Mouse (Mus musculus): Measurements from ENCODE around the gene Best2. TPM values are rescaled to one million over a fixed set of nuclear protein-coding genes. Genes with fewer than 3 reads are reported as not detected.
A peak's percentile ranks its signal among the peaks of the same experiment; 100 is the strongest.

The Best2 gene
- polyA plus RNA-seq, 1 experiment from 2014 or later, result 0.28 TPM

- Histone ChIP-seq H3K27ac (ENCODE audit: low read length) (no peak overlapping the region), H3K4me3 (ENCODE audit: low read length) (no peak overlapping the region), H3K4me2 (ENCODE audit: low read depth, low read length) (no peak overlapping the region), H3K36me3 (ENCODE audit: control insufficient read depth, insufficient read depth, low read length) (no peaks in the 10 kb centered on the region), H3K9ac (ENCODE audit: low read depth, low read length) (no peak overlapping the region), H3K27me3 (replicated peaks; ENCODE audit: control insufficient read depth, insufficient read depth, low read length) (no peaks in the 10 kb centered on the region), H3K4me1 (ENCODE audit: control insufficient read depth, insufficient read depth, low read length) (peaks cover 29% of the 10 kb centered on the region), H3K9me3 (ENCODE audit: control insufficient read depth, low read length) (no peaks in the 10 kb centered on the region)
- ATAC-seq, result no peak
- WGBS, result 50% methylated on average over 4 of the region's 4 CpGs
Observed at GRCm38 (mm10) chr8:84973803-84974542, 40.4 kb downstream of the Best2 start.

GRCm38 (mm10) chr8:84973079-84973478 lies 41.3 kb downstream of the Best2 start:
- Histone ChIP-seq H3K4me1 (ENCODE audit: control insufficient read depth, insufficient read depth, low read length) (peaks cover 32% of the 10 kb centered on the region), H3K9me3 (ENCODE audit: control insufficient read depth, low read length) (no peaks in the 10 kb centered on the region), H3K9ac (ENCODE audit: low read depth, low read length) (no peak overlapping the region), H3K27me3 (replicated peaks; ENCODE audit: control insufficient read depth, insufficient read depth, low read length) (no peaks in the 10 kb centered on the region), H3K36me3 (ENCODE audit: control insufficient read depth, insufficient read depth, low read length) (no peaks in the 10 kb centered on the region), H3K4me3 (ENCODE audit: low read length) (no peak overlapping the region), H3K4me2 (ENCODE audit: low read depth, low read length) (no peak overlapping the region), H3K27ac (ENCODE audit: low read length) (no peak overlapping the region)
- ATAC-seq, result no peak
- 92% methylated on average over 1 of the region's 1 CpGs for WGBS

- Histone ChIP-seq H3K27me3 (replicated peaks; ENCODE audit: control insufficient read depth, insufficient read depth, low read length) (no peaks in the 10 kb centered on the region), H3K4me1 (ENCODE audit: control insufficient read depth, insufficient read depth, low read length) (peaks cover 33% of the 10 kb centered on the region), H3K9ac (ENCODE audit: low read depth, low read length) (peak overlapping the region; percentile 80), H3K4me2 (ENCODE audit: low read depth, low read length) (peak overlapping the region; percentile 84), H3K9me3 (ENCODE audit: control insufficient read depth, low read length) (no peaks in the 10 kb centered on the region), H3K27ac (ENCODE audit: low read length) (no peak overlapping the region), H3K36me3 (ENCODE audit: control insufficient read depth, insufficient read depth, low read length) (no peaks in the 10 kb centered on the region), H3K4me3 (ENCODE audit: low read length) (peak overlapping the region; percentile 62)
- 68% methylated on average over 5 of the region's 5 CpGs for WGBS
- no peak for ATAC-seq
Observed at GRCm38 (mm10) chr8:84970913-84971312, 43.4 kb downstream of the Best2 start.

GRCm38 (mm10) chr8:84970135-84970790 lies 44.1 kb downstream of the Best2 start:
- H3K4me2 ChIP-seq (ENCODE audit: low read depth, low read length), result peak overlapping the region; percentile 84

GRCm38 (mm10) chr8:84969241-84970134 lies 44.8 kb downstream of the Best2 start, which contains the start of the genes Gm49661, Prdx2 and Rnaseh2a:
TSS of gene Gm49661 (minus strand) at chr8:84969433.
TSS of gene Prdx2 (plus strand) at chr8:84969587.
TSS of gene Rnaseh2a (minus strand) at chr8:84969767.
- H3K9me3 ChIP-seq (ENCODE audit: control insufficient read depth, low read length), result no peaks in the 10 kb centered on the region
- H3K27me3 ChIP-seq (replicated peaks; ENCODE audit: control insufficient read depth, insufficient read depth, low read length), result no peaks in the 10 kb centered on the region
- ATAC-seq, result peak; percentile 79
- H3K27ac ChIP-seq (ENCODE audit: low read length), result peak within 1 kb of the TSS; percentile 93
- H3K4me2 ChIP-seq (ENCODE audit: low read depth, low read length), result peak within 1 kb of the TSS; percentile 84
- WGBS, result under 1% methylated on average over 55 of the region's 56 CpGs
- H3K4me3 ChIP-seq (ENCODE audit: low read length), result peak within 1 kb of the TSS; percentile 62
- no peaks in the 10 kb centered on the region for H3K36me3 ChIP-seq (ENCODE audit: control insufficient read depth, insufficient read depth, low read length)
- peak within 1 kb of the TSS; percentile 80 for H3K9ac ChIP-seq (ENCODE audit: low read depth, low read length)
- H3K4me1 ChIP-seq (ENCODE audit: control insufficient read depth, insufficient read depth, low read length), result peaks cover 31% of the 10 kb centered on the region

More at GRCm38 (mm10) chr8:84970135-84970790, 44.1 kb downstream of the Best2 start:
- 3% methylated on average over 21 of the region's 21 CpGs for WGBS
- peak overlapping the region; percentile 62 for H3K4me3 ChIP-seq (ENCODE audit: low read length)
- no peaks in the 10 kb centered on the region for H3K9me3 ChIP-seq (ENCODE audit: control insufficient read depth, low read length)
- H3K36me3 ChIP-seq (ENCODE audit: control insufficient read depth, insufficient read depth, low read length), result no peaks in the 10 kb centered on the region
- peak overlapping the region; percentile 93 for H3K27ac ChIP-seq (ENCODE audit: low read length)
- H3K9ac ChIP-seq (ENCODE audit: low read depth, low read length), result peak overlapping the region; percentile 80
- peaks cover 30% of the 10 kb centered on the region for H3K4me1 ChIP-seq (ENCODE audit: control insufficient read depth, insufficient read depth, low read length)
- ATAC-seq, result no peak
- no peaks in the 10 kb centered on the region for H3K27me3 ChIP-seq (replicated peaks; ENCODE audit: control insufficient read depth, insufficient read depth, low read length)

GRCm38 (mm10) chr8:84968650-84969049 lies 45.7 kb downstream of the Best2 start:
- Histone ChIP-seq H3K4me3 (ENCODE audit: low read length) (peak overlapping the region; percentile 62), H3K4me1 (ENCODE audit: control insufficient read depth, insufficient read depth, low read length) (peaks cover 31% of the 10 kb centered on the region), H3K9me3 (ENCODE audit: control insufficient read depth, low read length) (no peaks in the 10 kb centered on the region), H3K36me3 (ENCODE audit: control insufficient read depth, insufficient read depth, low read length) (no peaks in the 10 kb centered on the region), H3K9ac (ENCODE audit: low read depth, low read length) (peak overlapping the region; percentile 80), H3K27me3 (replicated peaks; ENCODE audit: control insufficient read depth, insufficient read depth, low read length) (no peaks in the 10 kb centered on the region), H3K4me2 (ENCODE audit: low read depth, low read length) (peak overlapping the region; percentile 84), H3K27ac (ENCODE audit: low read length) (peak overlapping the region; percentile 93)
- no peak for ATAC-seq
- WGBS, result 5% methylated on average over 2 of the region's 2 CpGs

GRCm38 (mm10) chr8:84967532-84968304 lies 46.6 kb downstream of the Best2 start:
- no peak for ATAC-seq
- Histone ChIP-seq H3K9me3 (ENCODE audit: control insufficient read depth, low read length) (no peaks in the 10 kb centered on the region), H3K9ac (ENCODE audit: low read depth, low read length) (no peak overlapping the region), H3K27me3 (replicated peaks; ENCODE audit: control insufficient read depth, insufficient read depth, low read length) (no peaks in the 10 kb centered on the region), H3K4me1 (ENCODE audit: control insufficient read depth, insufficient read depth, low read length) (peaks cover 31% of the 10 kb centered on the region), H3K36me3 (ENCODE audit: control insufficient read depth, insufficient read depth, low read length) (no peaks in the 10 kb centered on the region), H3K4me2 (ENCODE audit: low read depth, low read length) (peak overlapping the region; percentile 84; the same call in 1 of the 2 replicates), H3K27ac (ENCODE audit: low read length) (no peak overlapping the region), H3K4me3 (ENCODE audit: low read length) (no peak overlapping the region)
- 88% methylated on average over 13 of the region's 13 CpGs for WGBS

- H3K27ac ChIP-seq (ENCODE audit: low read length), result peak overlapping the region; percentile 50
- H3K9ac ChIP-seq (ENCODE audit: low read depth, low read length), result peak overlapping the region; percentile 11; the same call in 1 of the 2 replicates
- no peak for ATAC-seq
- H3K36me3 ChIP-seq (ENCODE audit: control insufficient read depth, insufficient read depth, low read length), result 0 out of 2 replicates have a peak, but pooled peaks cover 3% of the 10 kb centered on the region
- no peak overlapping the region; the same call in 1 of the 2 replicates for H3K4me2 ChIP-seq (ENCODE audit: low read depth, low read length)
- no peaks in the 10 kb centered on the region for H3K9me3 ChIP-seq (ENCODE audit: control insufficient read depth, low read length)
- no peak overlapping the region for H3K4me3 ChIP-seq (ENCODE audit: low read length)
- no peaks in the 10 kb centered on the region for H3K27me3 ChIP-seq (replicated peaks; ENCODE audit: control insufficient read depth, insufficient read depth, low read length)
- peaks cover 31% of the 10 kb centered on the region for H3K4me1 ChIP-seq (ENCODE audit: control insufficient read depth, insufficient read depth, low read length)
- 33% methylated on average over 3 of the region's 3 CpGs for WGBS
Observed at GRCm38 (mm10) chr8:84966603-84967002, 47.7 kb downstream of the Best2 start.
